Mouse (Mus musculus): ENCODE results near the gene 4931428L18Rik. TPM values are rescaled to one million over a fixed set of nuclear protein-coding genes. Genes with fewer than 3 reads are reported as not detected.

4931428L18Rik gene
- polyA plus RNA-seq, 3 experiments from 2014 or later, result not detected

- ATAC-seq, result no peak
Measured at GRCm38 (mm10) chr1:31152799-31153426, 69.6 kb downstream of the 4931428L18Rik start.

DNA sequence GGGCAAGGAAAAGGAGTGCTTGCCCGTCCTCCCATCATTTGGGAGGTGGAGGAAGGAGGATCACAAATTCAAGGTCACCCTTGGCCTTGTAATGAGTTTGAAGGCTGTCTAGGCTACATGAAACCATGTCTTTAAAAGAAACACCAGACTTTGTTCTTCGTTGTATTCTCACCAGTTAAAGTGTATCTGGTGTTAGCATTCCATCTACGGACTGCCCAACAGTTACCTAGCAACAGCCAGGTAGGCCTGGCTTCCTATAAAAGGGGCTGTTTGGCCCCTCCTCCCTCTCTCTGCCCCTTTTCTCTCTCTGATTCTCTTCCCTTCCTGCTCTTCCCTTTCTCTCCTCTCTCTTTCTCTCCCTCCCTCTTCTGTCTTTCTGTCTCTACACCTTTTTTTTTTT is 71.9 kb downstream of the 4931428L18Rik start:
- no peak for ATAC-seq

- ATAC-seq, result no peak
Measured at GRCm38 (mm10) chr1:31149671-31150070, 72.8 kb downstream of the 4931428L18Rik start.

- ATAC-seq, result no peak
Measured at GRCm38 (mm10) chr1:31143571-31143970, 78.9 kb downstream of the 4931428L18Rik start.

GRCm38 (mm10) chr1:31142288-31143094 is 80.0 kb downstream of the 4931428L18Rik start:
- ATAC-seq, result no peak

- ATAC-seq, result no peak
Measured at GRCm38 (mm10) chr1:31138387-31138786, 84.1 kb downstream of the 4931428L18Rik start.

- no peak for ATAC-seq
Measured at GRCm38 (mm10) chr1:31113466-31113865, 109.0 kb downstream of the 4931428L18Rik start.

DNA sequence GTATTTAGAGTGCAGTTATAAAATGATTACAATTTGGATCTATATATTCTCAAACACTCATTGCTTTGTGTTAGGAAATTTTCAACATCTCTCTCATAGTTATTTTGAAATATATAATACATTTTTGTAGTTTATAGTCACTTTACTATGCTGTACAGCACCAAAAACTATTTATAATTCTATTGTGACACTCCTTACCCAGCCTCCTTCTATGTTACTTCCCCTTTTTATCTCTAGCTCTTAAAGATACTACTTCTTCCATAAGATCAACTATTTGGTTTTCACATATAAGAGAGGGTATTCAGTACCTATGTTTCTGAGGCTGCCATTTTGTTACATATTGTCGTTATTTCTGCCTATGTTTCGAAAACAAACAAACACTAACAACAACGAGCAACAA is 114.5 kb downstream of the 4931428L18Rik start:
- no peak for ATAC-seq

DNA sequence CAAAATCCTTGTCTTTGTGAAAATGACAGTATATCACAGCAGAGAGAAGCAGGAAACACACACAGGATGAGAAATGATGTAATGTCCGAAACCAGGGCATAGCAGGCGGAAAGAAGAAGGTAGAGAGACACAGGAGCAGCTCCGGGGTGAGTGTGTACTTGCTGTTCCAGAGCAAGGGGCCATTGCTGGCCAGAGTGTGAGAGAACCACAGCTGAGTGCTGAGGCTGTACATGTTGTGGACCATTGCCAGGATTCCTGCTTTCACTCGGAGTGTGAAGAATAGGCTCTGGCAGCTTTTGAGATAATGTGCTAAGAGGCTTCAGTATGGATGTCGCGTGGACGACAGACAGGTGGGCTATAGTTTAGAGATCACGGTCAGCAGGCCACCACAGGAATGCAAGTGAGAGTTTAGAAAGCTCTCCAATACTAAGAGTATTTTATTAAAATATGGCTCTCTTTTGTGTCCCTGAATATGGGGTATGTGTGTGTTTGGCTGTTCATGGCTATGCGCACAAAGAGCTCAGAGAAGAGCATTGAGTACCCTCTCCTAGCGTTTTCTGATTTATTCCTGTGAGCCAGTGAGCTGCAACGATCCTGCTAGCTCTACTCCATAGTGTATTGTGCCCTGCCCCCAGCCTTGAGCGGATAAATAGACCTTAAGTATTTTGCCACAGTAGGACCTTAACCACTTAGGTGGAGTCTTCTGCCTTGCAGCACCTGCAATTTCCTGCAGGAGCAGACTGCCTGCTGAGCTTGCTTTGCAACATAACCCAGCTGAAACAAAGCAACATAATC is 119.4 kb downstream of the 4931428L18Rik start:
- ATAC-seq, result no peak

GRCm38 (mm10) chr1:31102280-31102679 is 120.2 kb downstream of the 4931428L18Rik start:
- no peak for ATAC-seq

- no peak for ATAC-seq
Measured at GRCm38 (mm10) chr1:31097208-31097607, 125.3 kb downstream of the 4931428L18Rik start.

DNA sequence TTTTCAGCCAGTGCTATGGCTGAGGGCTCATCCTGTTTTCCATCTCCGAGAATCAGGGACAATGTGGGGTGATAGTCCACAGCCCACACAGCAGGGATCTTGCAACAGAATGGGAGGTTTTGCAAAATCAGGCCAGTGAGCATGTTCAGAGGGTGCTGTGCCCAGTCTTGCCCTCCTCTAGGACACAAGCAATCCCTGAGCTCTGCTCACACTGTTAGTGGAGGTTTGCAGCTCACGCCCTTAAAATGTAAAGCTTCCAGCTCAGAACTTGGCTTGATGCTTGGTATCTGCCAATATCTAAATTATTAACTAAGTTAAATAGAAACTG is 126.1 kb downstream of the 4931428L18Rik start:
- ATAC-seq, result no peak

DNA sequence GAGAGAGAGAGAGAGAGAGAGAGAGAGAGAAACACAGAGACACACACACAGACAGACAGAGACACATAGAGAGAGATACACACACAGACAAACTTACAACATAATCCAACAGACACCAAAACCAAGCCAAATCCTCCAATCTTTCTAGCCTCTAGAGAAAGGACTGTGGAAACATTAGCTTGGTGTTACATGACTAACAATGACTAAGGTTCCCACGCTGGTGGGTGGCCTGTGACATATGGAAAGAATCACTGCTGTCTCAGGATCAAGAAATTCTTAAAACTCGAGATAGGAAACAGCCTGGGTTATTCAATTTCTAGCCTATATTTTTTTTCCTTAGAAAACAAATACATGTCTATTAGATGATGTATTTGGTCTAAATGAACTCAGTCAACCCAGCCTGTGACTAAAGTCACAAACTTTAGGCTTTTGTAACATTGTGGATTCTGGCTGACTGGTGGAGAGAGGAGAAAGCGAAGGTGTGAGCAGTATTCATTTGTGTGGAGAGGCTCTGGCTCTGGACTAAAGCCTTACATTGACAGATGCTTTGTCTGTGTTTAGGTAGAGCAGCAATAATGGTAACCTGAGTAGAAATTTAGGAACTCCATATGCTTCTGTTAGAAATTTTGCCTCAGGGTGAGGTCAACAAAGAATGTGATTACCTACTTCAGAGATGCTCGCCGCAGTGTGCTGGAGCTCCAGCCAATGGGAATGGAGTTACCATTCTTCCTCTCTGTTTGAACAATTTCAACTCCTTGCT is 126.6 kb downstream of the 4931428L18Rik start:
- ATAC-seq, result no peak

DNA sequence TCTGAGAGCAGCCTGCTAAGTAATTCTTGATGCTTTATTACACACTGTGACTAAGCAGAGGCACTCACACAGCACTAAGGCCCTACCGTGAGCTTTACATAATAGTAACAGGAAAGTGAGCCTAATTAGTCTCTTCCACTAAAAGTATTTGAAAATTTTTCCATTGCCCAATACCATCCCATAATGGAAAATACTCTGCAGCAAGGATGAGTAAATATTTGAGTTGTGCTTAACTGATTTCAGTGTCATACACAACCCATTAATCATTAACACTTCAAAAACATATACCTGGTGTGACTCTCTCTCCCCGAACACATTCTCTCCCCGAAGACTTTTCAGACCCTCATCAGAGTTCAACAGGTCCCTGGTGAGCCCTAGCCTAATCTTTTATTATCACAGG is 127.7 kb downstream of the 4931428L18Rik start:
- no peak for ATAC-seq

DNA sequence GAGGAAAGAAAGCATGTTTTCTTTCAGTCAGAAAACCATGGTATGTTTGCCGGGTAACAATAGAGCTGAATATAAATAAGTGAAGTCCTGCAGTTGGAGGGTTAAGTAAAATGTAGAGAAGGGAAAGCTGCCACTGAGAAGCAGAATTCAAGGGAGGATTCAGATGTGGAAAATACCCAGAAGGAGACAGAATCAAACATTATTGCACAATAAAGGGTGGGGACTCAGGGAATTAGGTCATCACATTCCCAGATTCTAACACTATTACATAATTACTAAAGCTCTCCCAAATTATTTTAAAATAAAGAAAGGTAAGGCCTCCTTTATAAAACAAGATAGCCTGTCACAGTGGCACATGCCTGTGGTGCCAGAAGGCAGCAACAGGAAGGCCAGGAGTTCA is 128.5 kb downstream of the 4931428L18Rik start:
- no peak for ATAC-seq

DNA sequence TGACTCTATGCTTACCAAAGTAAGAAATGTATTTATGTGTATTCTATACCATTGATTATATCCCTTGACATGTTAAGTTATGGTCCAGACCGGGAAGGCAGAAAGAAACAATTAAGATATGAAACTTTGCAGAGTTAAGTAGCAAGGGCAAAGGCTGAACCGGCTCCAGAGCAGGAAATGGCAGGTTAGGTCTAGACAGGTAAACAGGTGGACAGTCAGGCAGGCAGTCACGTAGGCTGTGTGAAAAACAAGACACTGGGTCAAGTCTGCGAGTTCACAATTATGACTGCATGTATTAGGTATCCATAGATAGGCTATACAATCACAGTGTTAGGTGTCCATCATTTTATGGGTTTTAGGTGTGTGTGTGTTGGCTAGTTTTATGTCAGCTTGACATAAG is 133.8 kb downstream of the 4931428L18Rik start:
- ATAC-seq, result no peak

GRCm38 (mm10) chr1:31072523-31073370 is 149.7 kb downstream of the 4931428L18Rik start:
- no peak for ATAC-seq

DNA sequence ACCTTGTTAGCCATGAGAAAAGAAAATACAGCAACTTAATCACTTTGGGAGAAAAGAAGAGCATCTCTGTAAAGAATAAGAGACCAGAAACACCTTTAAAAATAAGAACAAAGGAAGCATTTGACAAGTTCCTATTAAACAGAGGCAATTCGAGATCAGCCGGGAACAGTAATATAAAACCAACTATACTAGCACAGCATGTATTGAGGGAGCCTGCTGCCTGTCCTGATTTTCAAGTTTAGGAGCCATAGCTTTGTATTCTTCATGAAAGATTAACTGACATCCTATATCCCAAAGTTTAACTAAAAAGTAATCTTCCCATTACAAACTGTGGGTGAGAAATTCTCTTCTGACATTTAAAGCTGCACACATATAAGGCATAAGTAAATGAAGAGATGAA is 151.3 kb downstream of the 4931428L18Rik start:
- ATAC-seq, result no peak

- ATAC-seq, result no peak
Measured at GRCm38 (mm10) chr1:31064817-31065740, 157.4 kb downstream of the 4931428L18Rik start.

- no peak for ATAC-seq
Measured at GRCm38 (mm10) chr1:31059806-31060205, 162.7 kb downstream of the 4931428L18Rik start.
